Comparison of ENCODE assay signal across 9 mouse cellular contexts in the genomic region with DNA sequence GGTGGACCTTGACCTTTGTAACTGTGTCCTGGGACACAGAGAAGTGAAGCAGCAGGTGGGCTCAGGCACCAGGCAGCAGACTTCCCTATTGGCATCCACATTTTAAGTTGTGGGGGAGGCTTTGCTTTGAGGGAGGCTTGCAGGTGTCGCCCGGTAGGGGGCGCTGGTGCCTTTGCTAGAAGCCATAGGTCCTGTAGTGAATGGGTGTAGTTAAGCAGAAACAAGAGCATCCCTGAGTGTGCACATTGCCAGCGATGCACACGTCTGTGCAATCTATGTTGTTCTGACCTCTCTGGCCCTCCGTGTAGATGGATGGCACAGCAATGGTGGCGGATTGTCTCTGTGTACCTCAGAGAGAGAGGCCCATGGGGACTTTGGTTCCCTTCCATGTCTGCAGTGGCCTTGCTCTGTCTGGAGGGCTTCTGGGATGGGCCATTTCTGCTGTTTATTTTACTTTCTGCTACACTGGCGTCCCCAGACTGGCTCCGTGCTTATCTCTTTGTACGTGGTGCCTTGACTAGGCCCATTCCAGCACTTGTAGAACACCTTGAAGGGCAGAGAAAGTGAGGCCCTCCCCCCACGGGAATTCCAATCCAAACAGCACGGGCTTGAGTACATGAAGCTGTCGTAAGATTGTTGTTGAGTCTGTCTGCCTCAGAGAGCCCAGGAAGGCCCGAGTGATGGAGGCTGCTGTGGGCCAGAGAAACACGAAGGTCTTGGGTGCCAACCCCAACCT.
DNase-seq lines count a peak whose midpoint lies in the region; ATAC-seq and TF ChIP-seq lines count a peak whose summit lies in the region.
"Had no signal": no experiment of that assay in that cellular context is flagged by ENCODE, and none has a peak within 500 bp of the region (broad histone marks: within the 10 kb centered on the region; RNA-seq: fewer than 3 reads in every experiment).

No protein-coding gene starts in this region.

- no peaks in the 10 kb centered on the region for H3K9me3 ChIP-seq in E14TG2a.4 (ENCODE audit: low read length)
- no peaks in the 10 kb centered on the region for H3K9me3 ChIP-seq in heart, postnatal 0 days (replicated peaks; ENCODE audit: control insufficient read depth, low read length)
- H3K9me3 ChIP-seq: limb, embryonic 15.5 days had no signal

- H3K4me3 ChIP-seq in E14TG2a.4 (replicated peaks; ENCODE audit: low read length), result no peak overlapping the region
- no peak overlapping the region for H3K4me3 ChIP-seq in heart, postnatal 0 days (ENCODE audit: low read depth, low read length)
- H3K4me3 ChIP-seq in lung, adult 2 months (replicated peaks; ENCODE audit: extremely low read depth, low read depth, low read length), result no peak overlapping the region
- H3K4me3 ChIP-seq: limb, embryonic 15.5 days had no signal

- ATAC-seq in erythroid progenitor cell, adult 5-6 weeks (replicated peaks; ENCODE audit: low FRiP score, poor library complexity, severe bottlenecking), result 0 out of 2 replicates have a peak, but pooled peaks have one; percentile 61
- ATAC-seq in heart, postnatal 0 days (ENCODE audit: insufficient read depth, low read depth), result peak; percentile 56

- DNase-seq in brain, embryonic 14.5 days (ENCODE audit: low read depth), result peak; percentile 93
- peak; percentile 75 for DNase-seq in heart, postnatal 0 days (ENCODE audit: low spot score)
- DNase-seq in kidney, postnatal 4 days, result peak; percentile 89 to 91
- peak; percentile 82 for DNase-seq in lung, adult 2 months
- peak; percentile 62 for DNase-seq in ovary, postnatal 10 days (ENCODE audit: low spot score)
- DNase-seq in thymus, postnatal 10 days (ENCODE audit: low spot score in 2 of 2), result peak; percentile 77 to 94

- TF ChIP-seq EP300 in heart, postnatal 0 days (IDR thresholded peaks at IDR 0.05; ENCODE audit: low read depth), result no peak

- TF ChIP-seq POLR2A in brain, embryonic 14.5 days (IDR thresholded peaks at IDR 0.05; ENCODE audit: borderline replicate concordance, extremely low read depth, insufficient read depth, insufficient read length, poor library complexity, severe bottlenecking), result no peak
- TF ChIP-seq POLR2A in lung, adult 2 months (IDR thresholded peaks at IDR 0.05; ENCODE audit: borderline replicate concordance, extremely low read depth, low read depth, low read length), result no peak

- H3K9ac ChIP-seq in heart, postnatal 0 days (replicated peaks; ENCODE audit: low read depth, low read length), result no peak overlapping the region
- H3K9ac ChIP-seq: limb, embryonic 15.5 days had no signal

- 35% methylated on average over 15 of the region's 15 CpGs for WGBS in heart, postnatal 0 days
- 33% methylated on average over 15 of the region's 15 CpGs for WGBS in lung, adult 2 months

- H3K4me2 ChIP-seq in heart, postnatal 0 days (ENCODE audit: low read depth, low read length), result no peak overlapping the region
- H3K4me2 ChIP-seq: limb, embryonic 15.5 days had no signal

- peak; percentile 91 for TF ChIP-seq CTCF in E14TG2a.4 (conservative IDR thresholded peaks at IDR 0.05; ENCODE audit: low read length)
- peak; percentile 97 for TF ChIP-seq CTCF in brain, embryonic 14.5 days (IDR thresholded peaks at IDR 0.05; ENCODE audit: borderline replicate concordance, extremely low read depth, insufficient read depth, insufficient read length)
- TF ChIP-seq CTCF in heart, postnatal 0 days (IDR thresholded peaks at IDR 0.05; ENCODE audit: low read depth), result peak; percentile 96
- peak; percentile 92 for TF ChIP-seq CTCF in lung, adult 2 months (IDR thresholded peaks at IDR 0.05; ENCODE audit: insufficient read depth, low read length)

- no peak overlapping the region for H3K27ac ChIP-seq in heart, postnatal 0 days (ENCODE audit: low read depth)
- H3K27ac ChIP-seq: limb, embryonic 15.5 days had no signal

- H3K27me3 ChIP-seq in E14TG2a.4 (ENCODE audit: insufficient read depth, low read length), result no peaks in the 10 kb centered on the region
- no peaks in the 10 kb centered on the region for H3K27me3 ChIP-seq in heart, postnatal 0 days (ENCODE audit: control insufficient read depth, insufficient read depth, low read length)
- H3K27me3 ChIP-seq: limb, embryonic 15.5 days had no signal

- H3K4me1 ChIP-seq in E14TG2a.4 (replicated peaks; ENCODE audit: low read depth, low read length), result peaks cover 59% of the 10 kb centered on the region
- H3K4me1 ChIP-seq in heart, postnatal 0 days (ENCODE audit: control insufficient read depth, insufficient read depth), result no peaks in the 10 kb centered on the region
- H3K4me1 ChIP-seq in lung, adult 2 months (ENCODE audit: control insufficient read depth, insufficient read depth, low read length), result no peaks in the 10 kb centered on the region
- H3K4me1 ChIP-seq: limb, embryonic 15.5 days had no signal

- peaks cover 67% of the 10 kb centered on the region for H3K36me3 ChIP-seq in E14TG2a.4 (ENCODE audit: insufficient read depth, low read length)
- H3K36me3 ChIP-seq in heart, postnatal 0 days (replicated peaks; ENCODE audit: control insufficient read depth, insufficient read depth, low read length), result peaks cover 38% of the 10 kb centered on the region
